Mouse (Mus musculus): Measurements from ENCODE around the gene Lpar3.

DNA sequence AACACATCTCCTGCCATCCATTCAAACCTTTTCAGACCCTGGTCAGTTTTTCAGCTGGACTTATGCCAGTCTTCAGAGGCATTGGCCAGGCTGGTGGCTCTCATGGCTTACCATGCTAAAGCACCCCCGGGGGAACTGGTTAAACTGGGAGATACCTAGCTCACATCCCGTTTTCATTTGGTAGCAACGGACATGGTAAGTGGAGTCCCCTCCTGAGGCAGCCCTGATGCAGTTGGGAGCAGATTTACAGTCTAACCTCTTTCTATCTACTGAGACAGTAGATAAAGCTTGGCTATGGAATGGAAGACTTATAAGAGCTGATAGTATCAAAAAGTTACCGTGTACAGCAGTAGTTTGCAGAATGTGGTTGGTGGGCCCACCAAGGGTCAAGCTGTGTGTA, 56.2 kb downstream of the Lpar3 start:
- TF ChIP-seq POLR2A (IDR thresholded peaks at IDR 0.05; ENCODE audit: low read depth, low read length) (no peak), CTCF (conservative IDR thresholded peaks at IDR 0.05; ENCODE audit: insufficient read depth, insufficient read length, low read depth, low read length) (no peak)

Data from kidney, adult 2 months (tissue).